Mouse (Mus musculus) stomach, postnatal 0 days (tissue): Measurements from ENCODE around the gene Cyb5rl.

Experiments
- CTCF ChIP-seq: IDR thresholded peaks from 2 replicates; pipeline ENCODE4 v1.5.1; 2016; ENCODE audit warnings: antibody characterized with exemption, low read depth, mild to moderate bottlenecking, moderate library complexity
- EP300 ChIP-seq: optimal IDR thresholded peaks from 2 replicates; pipeline ENCODE3; 2016; ENCODE audit warnings: antibody characterized with exemption

DNA sequence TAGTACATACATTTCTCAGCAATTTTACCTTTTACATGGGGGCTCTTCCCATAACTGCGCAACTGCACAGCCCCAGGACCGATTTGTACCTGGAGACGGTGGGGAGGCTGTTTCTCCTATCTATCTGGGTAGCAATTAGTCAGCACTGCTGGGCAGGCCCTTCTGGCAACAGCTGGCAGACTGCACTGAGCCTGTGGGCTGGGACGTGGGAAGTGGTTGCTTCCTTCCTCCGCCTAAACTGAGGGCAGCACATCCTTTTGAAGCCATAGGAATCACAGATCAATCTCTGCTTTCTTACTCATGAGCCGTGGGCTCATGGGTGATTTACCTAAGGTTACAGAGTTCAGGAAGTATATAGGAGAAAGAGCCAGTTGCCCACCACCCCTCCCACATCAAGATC, 8.0 kb upstream of the Cyb5rl start:
- TF ChIP-seq CTCF (no peak), EP300 (no peak)
